Mouse (Mus musculus): Measurements from ENCODE around the gene Mcoln2.

- TF ChIP-seq CTCF (IDR thresholded peaks at IDR 0.05 in 2 of 3, conservative IDR thresholded peaks at IDR 0.05 in 1 of 3; ENCODE audit: control insufficient read depth in 1 of 3, insufficient read depth in 1 of 3, low read depth in 2 of 3, low read length in 3 of 3, poor library complexity in 1 of 3, severe bottlenecking in 1 of 3) (no peak), MYB (IDR thresholded peaks at IDR 0.05; ENCODE audit: low read depth, low read length) (no peak), MAX (IDR thresholded peaks at IDR 0.05; ENCODE audit: low read length) (no peak), POLR2A (IDR thresholded peaks at IDR 0.05; ENCODE audit: control insufficient read depth in 1 of 2, insufficient read depth in 1 of 2, low read depth in 1 of 2, low read length in 2 of 2, poor library complexity in 1 of 2) (no peak), NRF1 (IDR thresholded peaks at IDR 0.05; ENCODE audit: insufficient read depth, low read depth, low read length, poor library complexity, severe bottlenecking) (no peak), EP300 (IDR thresholded peaks at IDR 0.05; ENCODE audit: low read depth in 1 of 2, low read length in 2 of 2) (no peak), ZMIZ1 (IDR thresholded peaks at IDR 0.05; ENCODE audit: low read depth, low read length) (no peak), ZNF384 (IDR thresholded peaks at IDR 0.05; ENCODE audit: low read depth, low read length) (no peak), KAT2A (conservative IDR thresholded peaks at IDR 0.05; ENCODE audit: low read depth, low read length) (no peak), GATA1 (IDR thresholded peaks at IDR 0.05; ENCODE audit: low read depth, low read length) (no peak), NELFE (IDR thresholded peaks at IDR 0.05; ENCODE audit: low read depth, low read length) (no peak), HCFC1 (IDR thresholded peaks at IDR 0.05; ENCODE audit: low read depth, low read length) (no peak)
These were observed 19.7 kb downstream of the Mcoln2 start for GRCm38 (mm10) chr3:146169356-146169755.
